Comparison of ENCODE assay signal across 9 mouse cellular contexts in the genomic region with DNA sequence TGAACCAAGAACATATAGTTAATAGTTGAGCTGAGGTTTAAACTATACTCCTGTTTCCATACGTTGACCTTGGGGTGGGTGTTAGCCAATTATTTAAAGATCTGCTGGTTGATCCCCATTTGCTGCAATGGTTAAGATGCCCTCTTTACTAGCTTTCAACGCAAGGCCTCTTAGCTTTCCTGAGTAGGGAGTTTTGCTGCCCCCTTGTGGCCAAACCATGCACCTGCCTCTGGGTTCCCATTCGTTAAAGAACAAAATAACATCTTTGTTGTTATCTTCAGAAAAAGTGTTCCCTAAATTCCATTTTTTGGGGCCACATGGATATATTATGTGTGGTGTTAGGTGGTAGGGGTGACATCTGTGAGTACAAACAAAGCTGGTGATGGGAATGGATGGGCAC. TPM values are rescaled to one million over a fixed set of nuclear protein-coding genes. Genes with fewer than 3 reads are reported as not detected.
A peak's percentile ranks its signal among the peaks of the same experiment; 100 is the strongest.
DNase-seq lines count a peak whose midpoint lies in the region; ATAC-seq and TF ChIP-seq lines count a peak whose summit lies in the region.
"Had no signal": no experiment of that assay in that cellular context is flagged by ENCODE, and none has a peak within 500 bp of the region (broad histone marks: within the 10 kb centered on the region; RNA-seq: fewer than 3 reads in every experiment).

No protein-coding gene starts in this region.

- H3K4me3 ChIP-seq in heart, postnatal 0 days (ENCODE audit: low read depth, low read length): no peak overlapping the region
- no peak overlapping the region for H3K4me3 ChIP-seq in heart, embryonic 11.5 days (ENCODE audit: low read depth, low read length)

- in situ Hi-C loops in Patski (cut with MboI; ENCODE audit: low pct_unique_long_range_greater_than_20kb): no loop called here

- WGBS in heart, postnatal 0 days: 12% methylated on average over 3 of the region's 3 CpGs
- WGBS in heart, embryonic 11.5 days (ENCODE audit: insufficient replicate concordance): 16% methylated on average over 3 of the region's 3 CpGs

- no peaks in the 10 kb centered on the region for H3K27me3 ChIP-seq in heart, postnatal 0 days (ENCODE audit: control insufficient read depth, insufficient read depth, low read length)
- H3K27me3 ChIP-seq in heart, embryonic 11.5 days (ENCODE audit: control insufficient read depth, insufficient read depth, low read length): peaks cover 3% of the 10 kb centered on the region; the same call in 1 of the 2 replicates
- H3K27me3 ChIP-seq in Patski: peaks cover 14% of the 10 kb centered on the region
- H3K27me3 ChIP-seq in splenic B cell, adult 2 months (ENCODE audit: control insufficient read depth, insufficient read depth, low read length, poor library complexity, severe bottlenecking): no peaks in the 10 kb centered on the region

- TF ChIP-seq CTCF in heart, postnatal 0 days (IDR thresholded peaks at IDR 0.05; ENCODE audit: low read depth): peak; percentile 76
- TF ChIP-seq CTCF in Patski (IDR thresholded peaks at IDR 0.05): peak; percentile 87

- no peak overlapping the region for H3K27ac ChIP-seq in heart, postnatal 0 days (ENCODE audit: low read depth)
- no peak overlapping the region for H3K27ac ChIP-seq in heart, embryonic 11.5 days (ENCODE audit: low read depth, low read length)

- POLR2A ChIA-PET in Patski (lab: Charles Lee): no interaction called here

- no peak for ATAC-seq in heart, postnatal 0 days (ENCODE audit: insufficient read depth, low read depth)
- ATAC-seq in heart, embryonic 11.5 days (replicated peaks; ENCODE audit: insufficient number of reproducible peaks, low FRiP score, low TSS enrichment): no peak
- ATAC-seq in Patski: no peak
- ATAC-seq in megakaryocyte progenitor cell, adult 5-6 weeks (replicated peaks; ENCODE audit: poor library complexity): peak; percentile 83

- no peak overlapping the region for H3K9ac ChIP-seq in heart, postnatal 0 days (replicated peaks; ENCODE audit: low read depth, low read length)
- no peak overlapping the region for H3K9ac ChIP-seq in heart, embryonic 11.5 days (ENCODE audit: low read depth, low read length)

- no peaks in the 10 kb centered on the region for H3K36me3 ChIP-seq in heart, postnatal 0 days (replicated peaks; ENCODE audit: control insufficient read depth, insufficient read depth, low read length)
- H3K36me3 ChIP-seq in heart, embryonic 11.5 days (ENCODE audit: control insufficient read depth, insufficient read depth, low read length): no peaks in the 10 kb centered on the region
- no peaks in the 10 kb centered on the region for H3K36me3 ChIP-seq in splenic B cell, adult 2 months (ENCODE audit: control insufficient read depth, insufficient read depth, low read length, poor library complexity, severe bottlenecking)

- DNase-seq in heart, postnatal 0 days (ENCODE audit: low spot score): peak; percentile 7
- no peak for DNase-seq in Patski (ENCODE audit: low read depth, low spot score)
- DNase-seq in cerebellum, adult 9-10 months: peak; percentile 75
- DNase-seq in gastrocnemius, postnatal 10 days: peak; percentile 63
- peak; percentile 44 to 78 for DNase-seq in layer of hippocampus, postnatal 25 days (ENCODE audit: extremely low spot score in 1 of 2, low spot score in 1 of 2)
- DNase-seq in splenic B cell, adult 2 months (ENCODE audit: low read depth, low spot score): peak; percentile 78

- H3K4me1 ChIP-seq in heart, postnatal 0 days (ENCODE audit: control insufficient read depth, insufficient read depth): no peaks in the 10 kb centered on the region
- H3K4me1 ChIP-seq in heart, embryonic 11.5 days (ENCODE audit: control insufficient read depth, insufficient read depth, low read length): no peaks in the 10 kb centered on the region

- CTCF ChIA-PET in Patski (lab: Charles Lee): interaction anchor here (0.7 to 2.2 kb wide), 8 partner anchors 9 to 119 kb away, joined by 3 to 11 read pairs (median 4); no protein-coding TSS in a partner anchor

- no peak overlapping the region for H3K4me2 ChIP-seq in heart, postnatal 0 days (ENCODE audit: low read depth, low read length)
- no peak overlapping the region for H3K4me2 ChIP-seq in heart, embryonic 11.5 days

- H3K9me3 ChIP-seq in heart, postnatal 0 days (replicated peaks; ENCODE audit: control insufficient read depth, low read length): no peaks in the 10 kb centered on the region
- no peaks in the 10 kb centered on the region for H3K9me3 ChIP-seq in heart, embryonic 11.5 days (replicated peaks; ENCODE audit: control insufficient read depth, low read length)

- no peak for TF ChIP-seq EP300 in heart, postnatal 0 days (IDR thresholded peaks at IDR 0.05; ENCODE audit: low read depth)

RNA-seq across cellular contexts. Expression of gene Sowahd, which starts 26.0 kb away (rescaled TPM):
- total RNA-seq in heart, postnatal 0 days (2014; rRNA removed; ENCODE audit: low replicate concordance): not detected in 2 replicates
- polyA plus RNA-seq in heart, postnatal 0 days (2015; fragmentation: Nextera tagmentation; extraction: Ambion mirVana): not detected in 2 replicates
- 1.1 and 1.2 TPM in 2 replicates for polyA plus RNA-seq in heart, embryonic 11.5 days (2014; fragmentation: Nextera tagmentation; extraction: Ambion mirVana)
- not detected for polyA plus RNA-seq in Patski (2021)
- not detected for total RNA-seq in gastrocnemius, postnatal 10 days (2021)
- total RNA-seq in layer of hippocampus, postnatal 25 days (2021): not detected
- 0.12 and 0.25 TPM in 2 replicates for total RNA-seq in megakaryocyte progenitor cell, adult 5-6 weeks (2015)
- 1.00 and 3.4 TPM in 2 replicates for total RNA-seq in megakaryocyte progenitor cell, adult 5-6 weeks (2017)
- polyA plus RNA-seq: lung, embryonic 16.5 days had no signal

RNA-seq across cellular contexts. Expression of gene Sept6, which starts 31.1 kb away (rescaled TPM):
- 53.1 and 73.5 TPM in 2 replicates for total RNA-seq in heart, postnatal 0 days (2014; rRNA removed; ENCODE audit: low replicate concordance)
- polyA plus RNA-seq in heart, postnatal 0 days (2015; fragmentation: Nextera tagmentation; extraction: Ambion mirVana): 22.1 and 22.3 TPM in 2 replicates
- 24.8 and 25.5 TPM in 2 replicates for polyA plus RNA-seq in heart, embryonic 11.5 days (2014; fragmentation: Nextera tagmentation; extraction: Ambion mirVana)
- 10.8 TPM for polyA plus RNA-seq in Patski (2021)
- total RNA-seq in gastrocnemius, postnatal 10 days (2021): 10 to 100 TPM; 10.7 to 13.5 TPM
- 10 to 100 TPM; 50.0 to 52.9 TPM for total RNA-seq in layer of hippocampus, postnatal 25 days (2021)
- 50.1 and 53.5 TPM in 2 replicates for total RNA-seq in megakaryocyte progenitor cell, adult 5-6 weeks (2015)
- total RNA-seq in megakaryocyte progenitor cell, adult 5-6 weeks (2017): 42.1 and 44.1 TPM in 2 replicates
